Mouse (Mus musculus) frontal cortex, postnatal 10 days (tissue): Measurements from ENCODE around the gene Arpc4.

Experiments used
- DNase-seq, 2 experiments: peaks; one replicate each; pipeline ENCODE4 v3.0.0; 2022; ENCODE audit warnings: low spot score in 2 of 2, mixed read lengths in 1 of 2

Arpc4 gene

GRCm38 (mm10) chr6:113402094-113402493 lies 24.2 kb downstream of the Arpc4 start:
- DNase-seq, result no peak

- no peak for DNase-seq
Observed at GRCm38 (mm10) chr6:113404649-113405448, 26.9 kb downstream of the Arpc4 start.

- no peak for DNase-seq
Observed at GRCm38 (mm10) chr6:113405483-113405882, 27.6 kb downstream of the Arpc4 start.

- no peak for DNase-seq
Observed at GRCm38 (mm10) chr6:113406683-113407082, 28.8 kb downstream of the Arpc4 start.

- no peak for DNase-seq
Observed at GRCm38 (mm10) chr6:113410001-113410400, 32.1 kb downstream of the Arpc4 start.

GRCm38 (mm10) chr6:113416416-113416815 lies 38.5 kb downstream of the Arpc4 start:
- DNase-seq, result no peak

GRCm38 (mm10) chr6:113418441-113419198 lies 40.7 kb downstream of the Arpc4 start:
- DNase-seq, result no peak

- DNase-seq, result peak; percentile 87 to 97
Observed at GRCm38 (mm10) chr6:113419199-113419587, 41.3 kb downstream of the Arpc4 start, which contains the start of gene Rpusd3. Rpusd3 (minus strand) TSS chr6:113419340.

- DNase-seq, result no peak
Observed at GRCm38 (mm10) chr6:113423000-113423399, 45.1 kb downstream of the Arpc4 start.

- no peak for DNase-seq
Observed at GRCm38 (mm10) chr6:113424187-113424586, 46.3 kb downstream of the Arpc4 start.

- no peak for DNase-seq
Observed at GRCm38 (mm10) chr6:113426696-113427095, 48.8 kb downstream of the Arpc4 start.

- no peak for DNase-seq
Observed at GRCm38 (mm10) chr6:113427397-113427796, 49.5 kb downstream of the Arpc4 start.

- no peak for DNase-seq
Observed at GRCm38 (mm10) chr6:113428006-113428405, 50.1 kb downstream of the Arpc4 start.

GRCm38 (mm10) chr6:113429965-113430364 lies 52.0 kb downstream of the Arpc4 start:
- no peak for DNase-seq

GRCm38 (mm10) chr6:113430846-113431245 lies 52.9 kb downstream of the Arpc4 start:
- DNase-seq, result no peak

- no peak for DNase-seq
Observed at GRCm38 (mm10) chr6:113431801-113432200, 53.9 kb downstream of the Arpc4 start.

- DNase-seq, result no peak
Observed at GRCm38 (mm10) chr6:113433661-113434060, 55.7 kb downstream of the Arpc4 start.

GRCm38 (mm10) chr6:113434691-113435090 lies 56.8 kb downstream of the Arpc4 start:
- DNase-seq, result no peak

GRCm38 (mm10) chr6:113435664-113436205 lies 57.8 kb downstream of the Arpc4 start, which contains the start of gene Cidec:
Cidec (minus strand) TSS chr6:113435760.
- DNase-seq, result no peak

GRCm38 (mm10) chr6:113437135-113437534 lies 59.2 kb downstream of the Arpc4 start:
- DNase-seq, result no peak

GRCm38 (mm10) chr6:113438721-113439430 lies 61.0 kb downstream of the Arpc4 start:
- DNase-seq, result no peak
